Mouse (Mus musculus): ENCODE data around the gene Fam189a1. TPM values are rescaled to one million over a fixed set of nuclear protein-coding genes. Genes with fewer than 3 reads are reported as not detected.

The Fam189a1 gene
- polyA plus RNA-seq, 1 experiment from 2014 or later: 0.26 TPM

DNA sequence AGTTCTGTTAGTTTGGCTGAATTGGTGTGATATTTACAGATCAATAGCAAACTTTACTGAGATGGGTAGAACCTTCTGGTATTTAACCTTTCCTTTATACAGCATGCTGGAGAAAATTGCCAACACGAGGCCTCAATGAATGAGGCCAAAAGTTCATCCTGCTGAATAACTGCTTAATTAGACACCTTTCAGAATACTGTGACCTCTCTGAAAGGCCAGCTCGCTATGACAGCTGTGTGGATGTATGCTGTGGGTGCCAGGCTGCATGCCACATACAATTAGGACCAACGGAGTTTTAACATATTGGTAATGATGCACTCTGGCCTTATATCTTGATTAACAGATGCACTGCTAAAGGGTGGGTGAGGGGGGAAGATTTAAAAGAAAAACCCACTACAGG lies 371.3 kb downstream of the Fam189a1 start:
- no peaks in the 10 kb centered on the region for H3K4me1 ChIP-seq (ENCODE audit: control insufficient read depth, insufficient read depth, low read length)
- H3K36me3 ChIP-seq (ENCODE audit: control insufficient read depth, insufficient read depth): no peaks in the 10 kb centered on the region
- no peaks in the 10 kb centered on the region for H3K9me3 ChIP-seq (replicated peaks; ENCODE audit: control insufficient read depth, low read length)
- H3K27me3 ChIP-seq (ENCODE audit: control insufficient read depth, insufficient read depth, low read length): no peaks in the 10 kb centered on the region
- H3K27ac ChIP-seq (ENCODE audit: low read length): no peak overlapping the region
- 68% methylated on average over 3 of the region's 3 CpGs for WGBS
- no peak overlapping the region for H3K4me2 ChIP-seq (ENCODE audit: low read depth, low read length)
- ATAC-seq (replicated peaks; ENCODE audit: extremely low read depth, insufficient read depth, low FRiP score): no peak
- H3K9ac ChIP-seq (ENCODE audit: low read length): no peak overlapping the region
- H3K4me3 ChIP-seq (ENCODE audit: low read length): no peak overlapping the region

GRCm38 (mm10) chr7:64779501-64779900 lies 376.9 kb downstream of the Fam189a1 start:
- Histone ChIP-seq H3K27me3 (ENCODE audit: control insufficient read depth, insufficient read depth, low read length) (no peaks in the 10 kb centered on the region), H3K36me3 (ENCODE audit: control insufficient read depth, insufficient read depth) (no peaks in the 10 kb centered on the region), H3K4me1 (ENCODE audit: control insufficient read depth, insufficient read depth, low read length) (no peaks in the 10 kb centered on the region), H3K9ac (ENCODE audit: low read length) (no peak overlapping the region), H3K4me3 (ENCODE audit: low read length) (no peak overlapping the region), H3K27ac (ENCODE audit: low read length) (no peak overlapping the region), H3K9me3 (replicated peaks; ENCODE audit: control insufficient read depth, low read length) (no peaks in the 10 kb centered on the region), H3K4me2 (ENCODE audit: low read depth, low read length) (no peak overlapping the region)
- ATAC-seq (replicated peaks; ENCODE audit: extremely low read depth, insufficient read depth, low FRiP score): no peak
- 56% methylated on average over 4 of the region's 4 CpGs for WGBS

GRCm38 (mm10) chr7:64776708-64777489 lies 379.5 kb downstream of the Fam189a1 start:
- H3K4me1 ChIP-seq (ENCODE audit: control insufficient read depth, insufficient read depth, low read length): no peaks in the 10 kb centered on the region
- 63% methylated on average over 13 of the region's 13 CpGs for WGBS
- H3K4me3 ChIP-seq (ENCODE audit: low read length): no peak overlapping the region
- no peaks in the 10 kb centered on the region for H3K27me3 ChIP-seq (ENCODE audit: control insufficient read depth, insufficient read depth, low read length)
- no peaks in the 10 kb centered on the region for H3K36me3 ChIP-seq (ENCODE audit: control insufficient read depth, insufficient read depth)
- no peak overlapping the region for H3K27ac ChIP-seq (ENCODE audit: low read length)
- no peak overlapping the region for H3K4me2 ChIP-seq (ENCODE audit: low read depth, low read length)
- no peak for ATAC-seq (replicated peaks; ENCODE audit: extremely low read depth, insufficient read depth, low FRiP score)
- H3K9me3 ChIP-seq (replicated peaks; ENCODE audit: control insufficient read depth, low read length): no peaks in the 10 kb centered on the region
- H3K9ac ChIP-seq (ENCODE audit: low read length): no peak overlapping the region

- H3K27ac ChIP-seq (ENCODE audit: low read length): no peak overlapping the region
These were observed 382.9 kb downstream of the Fam189a1 start for GRCm38 (mm10) chr7:64773465-64773864.

GRCm38 (mm10) chr7:64770779-64771390 lies 385.5 kb downstream of the Fam189a1 start:
- Histone ChIP-seq H3K4me1 (ENCODE audit: control insufficient read depth, insufficient read depth, low read length) (no peaks in the 10 kb centered on the region), H3K9me3 (replicated peaks; ENCODE audit: control insufficient read depth, low read length) (no peaks in the 10 kb centered on the region), H3K27me3 (ENCODE audit: control insufficient read depth, insufficient read depth, low read length) (no peaks in the 10 kb centered on the region), H3K4me2 (ENCODE audit: low read depth, low read length) (no peak overlapping the region), H3K4me3 (ENCODE audit: low read length) (no peak overlapping the region), H3K9ac (ENCODE audit: low read length) (no peak overlapping the region), H3K27ac (ENCODE audit: low read length) (no peak overlapping the region), H3K36me3 (ENCODE audit: control insufficient read depth, insufficient read depth) (no peaks in the 10 kb centered on the region)
- whole genome bisulfite sequencing: 72% methylated on average over 8 of the region's 8 CpGs
- no peak for ATAC-seq (replicated peaks; ENCODE audit: extremely low read depth, insufficient read depth, low FRiP score)

More at GRCm38 (mm10) chr7:64773465-64773864, 382.9 kb downstream of the Fam189a1 start:
- ATAC-seq (replicated peaks; ENCODE audit: extremely low read depth, insufficient read depth, low FRiP score): no peak
- Histone ChIP-seq H3K9ac (ENCODE audit: low read length) (no peak overlapping the region), H3K36me3 (ENCODE audit: control insufficient read depth, insufficient read depth) (no peaks in the 10 kb centered on the region), H3K4me1 (ENCODE audit: control insufficient read depth, insufficient read depth, low read length) (no peaks in the 10 kb centered on the region), H3K27me3 (ENCODE audit: control insufficient read depth, insufficient read depth, low read length) (no peaks in the 10 kb centered on the region), H3K9me3 (replicated peaks; ENCODE audit: control insufficient read depth, low read length) (no peaks in the 10 kb centered on the region), H3K4me2 (ENCODE audit: low read depth, low read length) (no peak overlapping the region), H3K4me3 (ENCODE audit: low read length) (no peak overlapping the region)
- WGBS: 36% methylated on average over 10 of the region's 10 CpGs

- no peak overlapping the region for H3K9ac ChIP-seq (ENCODE audit: low read length)
- ATAC-seq (replicated peaks; ENCODE audit: extremely low read depth, insufficient read depth, low FRiP score): no peak
- H3K27me3 ChIP-seq (ENCODE audit: control insufficient read depth, insufficient read depth, low read length): no peaks in the 10 kb centered on the region
- H3K9me3 ChIP-seq (replicated peaks; ENCODE audit: control insufficient read depth, low read length): no peaks in the 10 kb centered on the region
- no peaks in the 10 kb centered on the region for H3K4me1 ChIP-seq (ENCODE audit: control insufficient read depth, insufficient read depth, low read length)
- no peaks in the 10 kb centered on the region for H3K36me3 ChIP-seq (ENCODE audit: control insufficient read depth, insufficient read depth)
- H3K4me3 ChIP-seq (ENCODE audit: low read length): no peak overlapping the region
- no peak overlapping the region for H3K27ac ChIP-seq (ENCODE audit: low read length)
- 40% methylated on average over 7 of the region's 7 CpGs for WGBS
- H3K4me2 ChIP-seq (ENCODE audit: low read depth, low read length): no peak overlapping the region
These were observed 386.6 kb downstream of the Fam189a1 start for GRCm38 (mm10) chr7:64769768-64770167.

DNA sequence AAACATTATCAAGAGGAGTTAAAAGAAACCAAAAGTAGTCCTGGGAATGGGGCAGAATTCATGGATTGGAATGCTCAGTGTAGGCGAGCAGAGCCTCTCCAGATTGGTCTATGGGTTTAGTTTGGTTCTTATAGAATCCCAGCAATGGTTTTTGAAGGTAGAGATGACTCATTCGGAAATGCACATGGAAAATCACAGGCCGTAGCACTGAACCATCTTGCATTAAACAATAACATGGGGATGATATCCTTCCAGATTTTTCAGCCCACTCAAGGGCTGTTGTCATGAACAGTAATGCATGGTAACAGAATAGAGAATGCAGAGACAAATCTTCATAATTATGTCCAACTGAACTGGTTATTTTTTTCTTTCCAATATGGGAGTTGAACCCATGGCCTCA lies 390.8 kb downstream of the Fam189a1 start:
- Histone ChIP-seq H3K9ac (ENCODE audit: low read length) (no peak overlapping the region), H3K4me2 (ENCODE audit: low read depth, low read length) (no peak overlapping the region), H3K36me3 (ENCODE audit: control insufficient read depth, insufficient read depth) (no peaks in the 10 kb centered on the region)

DNA sequence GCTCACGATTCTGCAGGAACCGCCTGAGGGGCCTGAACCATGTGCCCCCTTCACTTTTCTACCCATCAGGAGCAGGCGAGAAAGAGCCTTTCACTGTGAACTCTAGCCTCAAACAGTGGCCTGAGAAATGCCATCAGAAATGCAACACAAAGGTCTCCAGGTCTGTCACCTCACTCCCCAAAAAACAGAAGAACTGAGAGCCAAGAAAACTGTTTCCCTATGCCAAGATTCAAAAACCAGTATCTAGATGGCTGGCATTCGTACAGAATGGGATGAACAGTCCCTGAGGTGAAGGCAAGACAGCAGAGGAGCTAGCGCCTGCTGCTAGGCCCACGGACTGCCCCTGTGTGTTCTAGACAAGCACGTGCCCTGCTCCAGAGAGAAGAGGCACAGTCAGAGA lies 401.2 kb downstream of the Fam189a1 start:
- H3K9me3 ChIP-seq (replicated peaks; ENCODE audit: control insufficient read depth, low read length): no peaks in the 10 kb centered on the region
- H3K9ac ChIP-seq (ENCODE audit: low read length): no peak overlapping the region
- no peaks in the 10 kb centered on the region for H3K36me3 ChIP-seq (ENCODE audit: control insufficient read depth, insufficient read depth)
- H3K4me3 ChIP-seq (ENCODE audit: low read length): no peak overlapping the region
- no peak for ATAC-seq (replicated peaks; ENCODE audit: extremely low read depth, insufficient read depth, low FRiP score)
- H3K4me1 ChIP-seq (ENCODE audit: control insufficient read depth, insufficient read depth, low read length): no peaks in the 10 kb centered on the region
- no peaks in the 10 kb centered on the region for H3K27me3 ChIP-seq (ENCODE audit: control insufficient read depth, insufficient read depth, low read length)
- H3K27ac ChIP-seq (ENCODE audit: low read length): no peak overlapping the region
- 75% methylated on average over 7 of the region's 7 CpGs for WGBS
- H3K4me2 ChIP-seq (ENCODE audit: low read depth, low read length): no peak overlapping the region

More for the DNA sequence above, 390.8 kb downstream of the Fam189a1 start:
- WGBS: 78% methylated on average over 3 of the region's 3 CpGs
- no peaks in the 10 kb centered on the region for H3K9me3 ChIP-seq (replicated peaks; ENCODE audit: control insufficient read depth, low read length)
- no peaks in the 10 kb centered on the region for H3K27me3 ChIP-seq (ENCODE audit: control insufficient read depth, insufficient read depth, low read length)
- H3K4me1 ChIP-seq (ENCODE audit: control insufficient read depth, insufficient read depth, low read length): no peaks in the 10 kb centered on the region
- no peak overlapping the region for H3K4me3 ChIP-seq (ENCODE audit: low read length)
- H3K27ac ChIP-seq (ENCODE audit: low read length): no peak overlapping the region
- ATAC-seq (replicated peaks; ENCODE audit: extremely low read depth, insufficient read depth, low FRiP score): no peak

DNA sequence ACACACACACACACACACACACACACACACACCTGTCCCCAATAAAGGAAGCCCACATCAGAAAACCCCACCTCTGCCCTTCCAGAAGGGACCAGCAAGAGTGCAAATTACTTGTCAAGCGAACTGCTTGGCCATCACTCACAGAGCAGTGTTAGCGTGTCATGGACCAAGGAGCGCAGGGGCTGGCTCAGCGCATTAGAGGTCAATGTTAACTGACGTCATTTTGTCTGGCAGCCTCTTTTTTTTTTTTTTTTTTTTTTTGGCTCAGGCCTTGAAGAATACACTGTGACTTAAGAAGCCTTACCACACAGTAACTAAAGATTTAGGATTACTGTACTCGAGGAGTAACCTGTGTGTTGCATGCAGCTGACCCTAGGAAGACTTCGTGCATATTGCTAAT lies 402.2 kb downstream of the Fam189a1 start:
- ATAC-seq (replicated peaks; ENCODE audit: extremely low read depth, insufficient read depth, low FRiP score): no peak
- H3K36me3 ChIP-seq (ENCODE audit: control insufficient read depth, insufficient read depth): no peaks in the 10 kb centered on the region
- H3K4me3 ChIP-seq (ENCODE audit: low read length): no peak overlapping the region
- WGBS: 64% methylated on average over 7 of the region's 7 CpGs
- H3K9ac ChIP-seq (ENCODE audit: low read length): no peak overlapping the region
- H3K9me3 ChIP-seq (replicated peaks; ENCODE audit: control insufficient read depth, low read length): no peaks in the 10 kb centered on the region
- H3K4me1 ChIP-seq (ENCODE audit: control insufficient read depth, insufficient read depth, low read length): no peaks in the 10 kb centered on the region
- H3K4me2 ChIP-seq (ENCODE audit: low read depth, low read length): no peak overlapping the region
- no peak overlapping the region for H3K27ac ChIP-seq (ENCODE audit: low read length)
- no peaks in the 10 kb centered on the region for H3K27me3 ChIP-seq (ENCODE audit: control insufficient read depth, insufficient read depth, low read length)

All from heart, embryonic 16.5 days (tissue).